Mouse (Mus musculus) myocyte (in vitro differentiated cells): ENCODE results near the gene Fnip1.

Experiments used
- MAX ChIP-seq: IDR thresholded peaks from one replicate; pipeline ENCODE4 v1.6.1; 2011; ENCODE audit warnings: low read depth, mild to moderate bottlenecking, control low read depth
- MYOD1 ChIP-seq, 3 experiments: IDR thresholded peaks; one replicate each; pipeline ENCODE4 v1.6.1; 2011; ENCODE audit warnings: control low read depth in 2 of 3, low read depth in 2 of 3, mild to moderate bottlenecking in 2 of 3, moderate library complexity in 1 of 3; ENCODE audit not compliant: insufficient read length in 2 of 3, control insufficient read depth in 1 of 3
- MYOG ChIP-seq, 3 experiments: IDR thresholded peaks; one replicate each; pipeline ENCODE4 v1.6.1; 2011; ENCODE audit warnings: control low read depth in 2 of 3, low read depth in 2 of 3, mild to moderate bottlenecking in 2 of 3; ENCODE audit not compliant: insufficient read length in 2 of 3, control insufficient read depth in 1 of 3, insufficient read depth in 1 of 3
- POLR2A ChIP-seq: IDR thresholded peaks from one replicate; pipeline ENCODE4 v1.6.1; 2011; ENCODE audit warnings: low read depth, mild to moderate bottlenecking, control low read depth, moderate library complexity; ENCODE audit not compliant: insufficient read length
- POLR2AphosphoS2 ChIP-seq: IDR thresholded peaks from one replicate; pipeline ENCODE4 v1.6.1; 2011; ENCODE audit warnings: low read depth, control low read depth; ENCODE audit not compliant: insufficient read length
- USF1 ChIP-seq: IDR thresholded peaks from one replicate; pipeline ENCODE4 v1.6.1; 2011; ENCODE audit warnings: low read depth, mild to moderate bottlenecking, control low read depth, moderate library complexity

DNA sequence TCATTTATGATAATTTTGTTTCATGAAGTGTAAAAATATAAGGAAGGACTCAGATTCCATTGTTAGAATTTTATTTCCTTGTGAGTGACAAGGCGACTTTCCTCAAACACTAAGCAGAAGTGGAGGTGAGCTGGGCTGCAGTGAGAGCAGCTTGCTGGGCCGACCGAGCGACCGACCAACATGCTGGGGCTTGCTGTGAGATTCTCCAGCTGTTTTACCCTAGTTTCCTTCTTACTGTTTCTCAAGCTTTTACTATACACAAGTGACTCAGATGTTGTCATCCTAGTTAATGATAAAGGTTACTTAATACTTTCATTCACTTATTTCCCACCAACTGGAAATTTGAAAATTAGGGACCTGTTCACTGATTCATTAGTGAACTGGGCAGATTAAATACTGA, 61.8 kb downstream of the Fnip1 start:
- no peak for TF ChIP-seq POLR2A
- TF ChIP-seq MYOD1 (IDR thresholded peaks at IDR 0.05; ENCODE audit: control insufficient read depth in 1 of 3, insufficient read length in 2 of 3, low read depth in 2 of 3): no peak
- no peak for TF ChIP-seq MYOG (IDR thresholded peaks at IDR 0.05; ENCODE audit: control insufficient read depth in 1 of 3, insufficient read depth in 1 of 3, insufficient read length in 2 of 3, low read depth in 2 of 3)
- no peak for TF ChIP-seq MAX
- no peak for TF ChIP-seq POLR2AphosphoS2
- no peak for TF ChIP-seq USF1
